Mouse (Mus musculus) liver, embryonic 16.5 days (tissue): ENCODE data around the gene Nf2. TPM values are rescaled to one million over a fixed set of nuclear protein-coding genes. Genes with fewer than 3 reads are reported as not detected.

Source experiments
- ATAC-seq: fragments of 200-750 bp; cut with Nextera tagmentation; 2 replicates; pipeline ENCODE4 v1.8.0; 2017; ENCODE audit warnings: low read depth, mild to moderate bottlenecking, moderate number of reproducible peaks, moderate library complexity
- H3K27ac ChIP-seq: fragments of 300-500 bp; sonication (generic); 2 replicates; pipeline ENCODE4 v1.5.1; 2014; ENCODE audit warnings: mild to moderate bottlenecking, low read length
- H3K27me3 ChIP-seq: fragments of 300-500 bp; sonication (generic); 2 replicates; pipeline ENCODE4 v1.6.1; 2014; ENCODE audit warnings: low read depth, low read length, mixed read lengths; ENCODE audit not compliant: control insufficient read depth, insufficient read depth
- H3K36me3 ChIP-seq: fragments of 300-500 bp; sonication (generic); 2 replicates; pipeline ENCODE4 v1.6.1; 2014; ENCODE audit warnings: mild to moderate bottlenecking; ENCODE audit not compliant: control insufficient read depth, insufficient read depth
- H3K4me1 ChIP-seq: fragments of 300-500 bp; sonication (generic); 2 replicates; pipeline ENCODE4 v1.6.1; 2014; ENCODE audit warnings: low read depth, low read length, mixed read lengths; ENCODE audit not compliant: control insufficient read depth
- H3K4me2 ChIP-seq: fragments of 300-500 bp; sonication (generic); 2 replicates; pipeline ENCODE4 v1.6.1; 2014; ENCODE audit warnings: low read depth, low read length, mixed read lengths
- H3K4me3 ChIP-seq: fragments of 300-500 bp; sonication (generic); 2 replicates; pipeline ENCODE4 v1.5.1; 2014; ENCODE audit warnings: low read depth, mild to moderate bottlenecking, low read length
- H3K9ac ChIP-seq: fragments of 300-500 bp; sonication (generic); 2 replicates; pipeline ENCODE4 v1.6.1; 2014; ENCODE audit warnings: low read depth, low read length
- H3K9me3 ChIP-seq: fragments of 300-500 bp; sonication (generic); replicated peaks from 2 replicates; pipeline ENCODE4 v1.6.1; 2016; ENCODE audit warnings: low read length; ENCODE audit not compliant: control insufficient read depth
- WGBS: fragments of 180-500 bp; shearing (Covaris S2); extraction: QIAGEN DNeasy Blood & Tissue Kit; methylation state at CpG from one replicate; pipeline ENCODE4 v1.1.7; 2014; ENCODE audit not compliant: insufficient replicate concordance; 5-methylcytosine and 5-hydroxymethylcytosine counted together
- polyA plus RNA-seq: library from polyadenylated mRNA; unstranded; fragments of >200 nt; fragmentation: Nextera tagmentation; extraction: Ambion mirVana; gene quantifications from 2 replicates; pipeline ENCODE4 v1.2.1, GENCODE M21; 2015

Nf2 gene
- polyA plus RNA-seq, 1 experiment from 2014 or later = 11.9 TPM

DNA sequence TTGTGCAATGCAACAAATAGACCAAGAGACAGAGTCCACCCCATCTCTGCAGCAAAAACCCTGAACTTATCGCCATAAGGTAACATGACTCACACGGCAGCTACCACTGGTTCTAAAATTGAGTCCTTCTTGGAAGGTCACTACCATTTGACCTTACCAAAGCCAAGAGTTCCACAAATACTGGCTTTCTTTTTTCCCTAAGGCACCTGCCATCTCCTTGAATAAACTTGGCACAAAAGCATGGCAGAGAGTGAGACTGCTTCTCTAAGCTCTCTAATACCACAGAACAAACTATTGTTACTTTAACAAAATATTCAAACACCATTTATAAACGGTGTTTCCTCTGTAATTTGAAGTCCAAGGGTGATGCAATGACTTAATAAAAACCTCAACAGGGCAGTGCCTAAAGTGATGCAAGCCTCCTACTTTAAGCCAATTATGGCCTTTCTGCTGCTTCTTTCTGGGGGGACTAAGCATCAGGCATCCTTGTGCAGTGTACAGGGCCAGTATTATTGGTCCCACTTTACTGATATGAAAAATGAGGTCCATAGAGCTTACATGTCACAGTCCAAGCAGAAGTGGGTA lies 8.3 kb downstream of the Nf2 start:
- Histone ChIP-seq H3K36me3 (no peaks in the 10 kb centered on the region), H3K27me3 (no peaks in the 10 kb centered on the region), H3K4me3 (no peak overlapping the region), H3K4me1 (no peaks in the 10 kb centered on the region), H3K4me2 (no peak overlapping the region), H3K27ac (no peak overlapping the region), H3K9ac (no peak overlapping the region), H3K9me3 (no peaks in the 10 kb centered on the region)
- ATAC-seq = no peak
- 62% methylated on average over 3 of the region's 3 CpGs for WGBS

DNA sequence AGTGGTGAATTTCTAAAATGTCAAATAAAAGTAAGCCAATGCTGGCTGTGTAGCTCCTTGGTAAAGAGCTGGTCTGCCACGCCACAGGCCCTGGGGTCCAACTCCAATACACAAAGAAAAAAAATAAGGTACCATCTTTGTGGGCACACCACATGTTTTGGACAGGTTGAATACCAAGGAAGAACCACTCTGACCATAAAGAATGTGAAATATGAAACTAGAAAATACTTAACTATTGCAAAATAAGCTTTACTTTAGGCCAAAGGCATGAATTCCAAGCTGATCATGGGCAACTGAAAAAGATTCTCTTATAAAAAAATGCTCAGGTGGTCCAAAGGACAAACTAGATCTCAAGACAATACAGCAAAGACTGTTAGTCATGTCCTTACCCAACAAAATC lies 11.1 kb downstream of the Nf2 start:
- Histone ChIP-seq H3K36me3 (no peaks in the 10 kb centered on the region), H3K27me3 (no peaks in the 10 kb centered on the region), H3K4me1 (peaks cover 5% of the 10 kb centered on the region), H3K9me3 (no peaks in the 10 kb centered on the region), H3K27ac (no peak overlapping the region), H3K4me3 (no peak overlapping the region), H3K4me2 (no peak overlapping the region), H3K9ac (no peak overlapping the region)
- no peak for ATAC-seq
- WGBS = 69% methylated on average over 1 of the region's 1 CpGs

DNA sequence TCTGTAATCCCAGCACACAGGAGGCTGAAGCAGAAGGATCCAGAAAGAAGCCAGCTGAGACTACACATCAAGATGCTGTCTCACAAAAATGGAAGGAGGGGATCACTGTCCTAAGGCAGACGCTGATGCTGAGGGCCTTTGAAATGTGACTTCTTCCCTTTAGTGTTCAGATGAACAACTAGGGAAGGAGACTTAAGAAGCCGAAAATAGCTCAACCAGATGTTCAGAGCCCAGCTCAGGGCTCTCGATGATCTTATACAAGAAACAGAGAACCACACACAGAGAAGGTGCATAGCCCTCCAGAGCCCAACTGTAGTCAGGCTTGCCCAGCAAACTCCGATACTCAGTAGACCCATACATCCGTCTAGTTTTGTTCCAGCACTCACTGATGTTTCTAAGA lies 12.0 kb downstream of the Nf2 start:
- no peak for ATAC-seq
- no peak overlapping the region for H3K27ac ChIP-seq
- no peaks in the 10 kb centered on the region for H3K9me3 ChIP-seq
- WGBS = 49% methylated on average over 5 of the region's 5 CpGs
- no peaks in the 10 kb centered on the region for H3K27me3 ChIP-seq
- H3K36me3 ChIP-seq = no peaks in the 10 kb centered on the region
- H3K4me1 ChIP-seq = peaks cover 5% of the 10 kb centered on the region
- H3K4me3 ChIP-seq = no peak overlapping the region
- H3K9ac ChIP-seq = no peak overlapping the region
- H3K4me2 ChIP-seq = no peak overlapping the region

DNA sequence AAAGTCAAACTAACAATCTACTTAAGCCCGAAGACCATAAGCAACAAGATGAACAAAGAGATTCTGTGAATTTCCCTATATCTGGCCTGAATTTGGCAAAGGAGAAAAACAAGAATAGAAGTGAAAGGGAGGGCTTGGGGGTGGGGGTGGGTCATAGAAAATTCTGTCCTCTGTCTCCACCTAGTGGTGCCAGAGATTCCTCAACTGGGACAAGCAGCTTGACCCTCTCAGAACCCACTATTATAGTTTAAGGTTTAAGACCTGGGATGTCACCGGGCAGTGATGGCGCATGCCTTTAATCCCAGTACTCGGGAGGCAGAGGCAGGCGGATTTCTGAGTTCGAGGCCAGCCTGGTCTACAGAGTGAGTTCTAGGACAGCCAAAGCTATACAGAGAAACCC lies 12.6 kb downstream of the Nf2 start:
- Histone ChIP-seq H3K4me2 (no peak overlapping the region), H3K9ac (no peak overlapping the region), H3K27ac (no peak overlapping the region), H3K4me3 (no peak overlapping the region), H3K27me3 (no peaks in the 10 kb centered on the region), H3K9me3 (no peaks in the 10 kb centered on the region), H3K4me1 (peaks cover 5% of the 10 kb centered on the region), H3K36me3 (no peaks in the 10 kb centered on the region)
- WGBS = 43% methylated on average over 6 of the region's 6 CpGs
- no peak for ATAC-seq

DNA sequence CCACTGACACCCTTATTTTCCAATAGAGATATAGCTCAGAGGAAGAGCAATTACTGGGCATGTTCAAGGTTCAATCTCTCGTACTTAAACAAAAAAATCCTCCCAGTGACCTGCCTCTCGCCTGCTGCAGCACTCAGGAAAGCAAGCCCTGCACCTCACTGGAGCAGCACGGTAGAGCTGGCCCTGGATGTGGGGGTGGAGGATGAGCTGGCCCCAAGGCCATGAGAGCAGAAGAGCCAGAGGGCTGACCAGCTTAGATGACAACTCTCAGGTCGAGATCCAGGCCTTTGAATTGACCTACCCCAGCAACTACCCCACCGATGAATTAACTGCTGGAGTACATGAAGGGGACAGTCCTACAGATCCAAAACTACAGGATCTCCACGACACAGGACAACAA lies 13.9 kb downstream of the Nf2 start:
- Histone ChIP-seq H3K9ac (no peak overlapping the region), H3K27ac (no peak overlapping the region), H3K27me3 (no peaks in the 10 kb centered on the region), H3K36me3 (no peaks in the 10 kb centered on the region), H3K4me2 (no peak overlapping the region), H3K9me3 (no peaks in the 10 kb centered on the region), H3K4me1 (peaks cover 5% of the 10 kb centered on the region), H3K4me3 (no peak overlapping the region)
- peak; percentile 37; the same call in 1 of the 2 replicates for ATAC-seq
- WGBS = 65% methylated on average over 6 of the region's 6 CpGs

DNA sequence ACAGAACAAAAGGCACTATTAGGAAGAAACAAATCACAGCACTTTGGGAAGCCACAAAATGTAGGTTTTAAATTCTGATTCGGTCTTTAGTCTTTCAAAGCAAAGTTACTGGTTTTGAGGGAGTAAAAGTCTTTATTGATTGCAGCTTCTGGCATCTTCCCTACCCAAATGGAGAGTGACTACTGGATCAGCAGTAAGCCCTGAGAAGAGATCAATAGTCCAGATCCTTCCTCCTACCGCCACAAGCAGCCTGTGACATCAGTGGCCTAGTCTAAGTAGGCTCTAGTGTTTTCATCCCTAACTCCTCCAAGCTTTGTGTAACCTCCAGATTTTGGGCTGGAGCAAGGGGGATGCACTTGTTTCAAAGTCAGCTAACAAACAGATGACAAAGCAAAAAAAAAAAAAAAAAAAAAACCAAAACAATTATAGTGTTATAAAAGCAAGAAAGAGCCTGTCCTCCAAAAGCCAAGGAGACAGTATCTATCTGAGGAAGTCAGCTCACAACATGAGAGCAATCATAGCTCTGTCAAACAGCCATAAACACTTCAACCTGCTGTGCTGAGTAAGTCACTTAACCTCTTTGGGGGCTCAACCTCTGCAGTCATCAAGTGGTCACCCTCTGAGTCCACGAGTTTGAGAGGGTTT lies 15.9 kb downstream of the Nf2 start:
- Histone ChIP-seq H3K4me2 (no peak overlapping the region), H3K36me3 (no peaks in the 10 kb centered on the region), H3K9me3 (no peaks in the 10 kb centered on the region), H3K27ac (no peak overlapping the region), H3K4me3 (no peak overlapping the region), H3K4me1 (peaks cover 5% of the 10 kb centered on the region), H3K27me3 (no peaks in the 10 kb centered on the region), H3K9ac (no peak overlapping the region)
- WGBS = 61% methylated on average over 3 of the region's 3 CpGs
- no peak for ATAC-seq

DNA sequence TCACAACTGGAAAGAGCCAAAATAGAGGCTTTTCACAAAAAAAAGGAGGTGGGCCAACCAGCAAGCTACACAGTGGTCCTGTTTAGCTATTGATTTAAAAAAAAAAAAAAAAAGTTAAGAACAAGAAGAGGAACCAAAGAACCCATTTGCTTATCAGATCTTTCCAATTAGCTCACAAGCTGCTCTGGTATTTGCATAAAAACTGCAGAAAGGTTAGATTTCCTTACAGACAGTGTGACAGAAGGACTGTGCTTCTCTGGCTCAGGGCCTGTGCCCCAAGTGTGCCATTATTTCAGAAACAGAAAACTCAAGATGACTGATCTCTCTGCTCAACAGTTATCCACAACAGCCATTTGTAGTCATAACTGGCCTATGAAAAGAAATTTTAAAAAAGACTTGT lies 18.3 kb downstream of the Nf2 start:
- no peaks in the 10 kb centered on the region for H3K36me3 ChIP-seq
- no peak for ATAC-seq
- H3K4me2 ChIP-seq = no peak overlapping the region
- no peak overlapping the region for H3K9ac ChIP-seq
- H3K4me1 ChIP-seq = peaks cover 5% of the 10 kb centered on the region
- H3K27me3 ChIP-seq = no peaks in the 10 kb centered on the region
- no peak overlapping the region for H3K27ac ChIP-seq
- H3K4me3 ChIP-seq = no peak overlapping the region
- H3K9me3 ChIP-seq = no peaks in the 10 kb centered on the region

DNA sequence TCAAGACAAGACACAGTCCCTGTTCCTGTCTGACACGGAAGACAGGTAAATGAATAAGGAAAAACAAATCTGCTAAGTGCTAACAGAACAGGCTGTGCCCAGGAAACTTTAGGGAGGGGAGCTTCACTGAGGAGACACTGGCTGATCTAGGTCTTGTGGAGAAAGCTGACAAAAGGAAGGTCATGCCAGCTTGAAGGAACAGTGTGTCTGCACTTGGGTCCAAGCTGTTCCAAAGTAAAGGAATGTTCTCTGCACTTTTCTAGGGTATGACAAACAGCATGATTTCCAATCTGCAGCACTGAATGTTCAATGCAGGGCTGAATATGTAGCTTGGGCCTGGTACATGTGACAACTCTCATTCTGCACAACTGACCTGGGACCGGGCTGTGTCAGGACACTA lies 21.4 kb downstream of the Nf2 start:
- 69% methylated on average over 2 of the region's 2 CpGs for WGBS

DNA sequence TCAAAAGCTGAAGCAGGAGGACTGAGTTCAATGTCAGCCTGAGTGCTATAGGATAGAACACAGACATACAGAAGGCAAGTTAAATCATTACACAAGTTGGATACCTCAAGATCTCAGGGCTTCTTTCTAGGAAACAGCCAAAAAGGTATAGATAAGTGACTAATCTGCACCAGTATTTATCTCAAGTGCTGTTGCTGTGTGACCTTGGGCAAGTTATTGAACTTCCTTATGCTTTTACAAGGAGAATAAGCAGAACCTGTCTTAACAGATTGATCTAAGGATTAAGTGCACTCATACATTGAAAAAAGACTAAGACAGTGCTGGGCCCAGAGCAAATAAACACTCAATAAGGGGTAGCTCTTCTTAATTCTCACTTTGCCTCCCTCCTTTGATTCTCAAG lies 22.0 kb downstream of the Nf2 start:
- no peak for ATAC-seq
- H3K4me2 ChIP-seq = no peak overlapping the region
- no peaks in the 10 kb centered on the region for H3K27me3 ChIP-seq

More for the DNA sequence above, 21.4 kb downstream of the Nf2 start:
- Histone ChIP-seq H3K4me3 (no peak overlapping the region), H3K36me3 (no peaks in the 10 kb centered on the region), H3K27me3 (no peaks in the 10 kb centered on the region), H3K4me1 (no peaks in the 10 kb centered on the region; the same call in 1 of the 2 replicates), H3K4me2 (no peak overlapping the region), H3K9me3 (no peaks in the 10 kb centered on the region), H3K9ac (no peak overlapping the region), H3K27ac (no peak overlapping the region)
- ATAC-seq = no peak

More for the DNA sequence above, 22.0 kb downstream of the Nf2 start:
- no peaks in the 10 kb centered on the region for H3K36me3 ChIP-seq
- no peaks in the 10 kb centered on the region for H3K9me3 ChIP-seq
- no peaks in the 10 kb centered on the region; the same call in 1 of the 2 replicates for H3K4me1 ChIP-seq
- no peak overlapping the region for H3K27ac ChIP-seq
- no peak overlapping the region for H3K4me3 ChIP-seq
- no peak overlapping the region for H3K9ac ChIP-seq
